Comparison of ENCODE assay signal across 8 mouse cellular contexts in the genomic region with DNA sequence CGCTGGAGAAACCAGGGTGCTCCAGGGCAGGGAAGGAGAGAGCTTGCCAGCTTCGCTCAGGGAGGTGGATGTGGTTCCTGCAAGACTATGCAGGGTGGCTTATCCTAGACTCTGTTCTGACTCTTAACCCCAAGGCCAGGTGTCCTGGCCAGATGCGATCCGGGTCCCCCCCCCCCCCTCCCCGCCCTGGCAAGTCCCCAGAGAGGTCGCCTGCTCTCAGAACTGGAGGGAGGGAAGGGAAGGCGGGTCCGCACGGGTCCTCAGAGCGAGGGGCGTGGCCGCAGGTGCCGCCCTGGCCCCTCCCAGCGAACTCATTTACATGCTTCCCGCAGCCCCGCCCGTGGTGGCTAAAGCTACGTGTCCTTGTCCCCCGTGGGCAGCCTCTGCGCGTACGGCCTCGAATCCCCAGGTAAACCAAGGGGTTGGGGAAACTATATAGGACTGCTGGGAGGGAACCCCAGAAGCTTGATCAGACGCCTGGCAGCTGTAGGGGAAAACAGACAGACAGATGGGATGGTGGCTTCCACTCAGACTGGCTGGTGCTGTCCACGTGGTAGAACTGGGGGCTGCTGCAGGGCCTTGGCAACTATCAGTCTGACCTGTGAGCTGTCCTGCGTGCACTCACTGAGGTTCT. TPM values are rescaled to one million over a fixed set of nuclear protein-coding genes. Genes with fewer than 3 reads are reported as not detected.
DNase-seq lines count a peak whose midpoint lies in the region; ATAC-seq and TF ChIP-seq lines count a peak whose summit lies in the region.

A gene (plus strand): TSS at position 337 of the 634 bp plus-strand sequence.

- H3K4me1 ChIP-seq in erythroblast, embryonic 14.5 days (ENCODE audit: control insufficient read depth), result peaks cover 18% of the 10 kb centered on the region
- no peaks in the 10 kb centered on the region for H3K4me1 ChIP-seq in hindbrain, postnatal 0 days (ENCODE audit: insufficient read depth, low read length)
- peaks cover 16% of the 10 kb centered on the region for H3K4me1 ChIP-seq in liver, embryonic 11.5 days (replicated peaks; ENCODE audit: control insufficient read depth, insufficient read depth, low read length)
- H3K4me1 ChIP-seq in midbrain, postnatal 0 days (ENCODE audit: insufficient read depth, low read length), result no peaks in the 10 kb centered on the region
- peaks cover 15% of the 10 kb centered on the region for H3K4me1 ChIP-seq in thymus, adult 2 months (replicated peaks; ENCODE audit: control insufficient read depth, insufficient read depth, low read length)

- peak within 1 kb of the TSS; percentile 30 for H3K9ac ChIP-seq in hindbrain, postnatal 0 days (replicated peaks; ENCODE audit: low read length)
- H3K9ac ChIP-seq in liver, embryonic 11.5 days (ENCODE audit: low read depth, low read length), result peak within 1 kb of the TSS; percentile 22; the same call in 1 of the 2 replicates
- no peak within 1 kb of the TSS for H3K9ac ChIP-seq in midbrain, postnatal 0 days (replicated peaks; ENCODE audit: low read length, poor library complexity, severe bottlenecking)

- no peak for TF ChIP-seq POLR2A in thymus, adult 2 months (IDR thresholded peaks at IDR 0.05; ENCODE audit: control insufficient read depth, extremely low read depth, insufficient read depth, low read length, poor library complexity)

- no peaks in the 10 kb centered on the region for H3K27me3 ChIP-seq in erythroblast, embryonic 14.5 days (ENCODE audit: control insufficient read depth)
- H3K27me3 ChIP-seq in hindbrain, postnatal 0 days (ENCODE audit: insufficient read depth, low read length), result no peaks in the 10 kb centered on the region
- no peaks in the 10 kb centered on the region for H3K27me3 ChIP-seq in liver, embryonic 11.5 days (replicated peaks; ENCODE audit: control insufficient read depth, insufficient read depth, low read length)
- H3K27me3 ChIP-seq in midbrain, postnatal 0 days (ENCODE audit: insufficient read depth, low read length), result no peaks in the 10 kb centered on the region
- no peaks in the 10 kb centered on the region for H3K27me3 ChIP-seq in thymus, adult 2 months (ENCODE audit: control insufficient read depth, insufficient read depth, low read length)

- WGBS in hindbrain, postnatal 0 days, result 8% methylated on average over 22 of the region's 26 CpGs
- 4% methylated on average over 24 of the region's 26 CpGs for WGBS in liver, embryonic 11.5 days
- WGBS in midbrain, postnatal 0 days, result 11% methylated on average over 23 of the region's 26 CpGs
- WGBS in thymus, adult 2 months, result 3% methylated on average over 25 of the region's 26 CpGs

- no peak within 1 kb of the TSS for H3K27ac ChIP-seq in hindbrain, postnatal 0 days
- H3K27ac ChIP-seq in liver, embryonic 11.5 days (ENCODE audit: low read depth, low read length), result 0 out of 2 replicates have a peak within 1 kb of the TSS, but pooled peaks have one; percentile 8
- H3K27ac ChIP-seq in midbrain, postnatal 0 days (ENCODE audit: low read depth, low read length), result no peak within 1 kb of the TSS
- no peak within 1 kb of the TSS for H3K27ac ChIP-seq in thymus, adult 2 months (ENCODE audit: control insufficient read depth, insufficient read depth, low read length)

- 0 out of 2 replicates have a peak, but pooled peaks have one; percentile 34 for ATAC-seq in hindbrain, postnatal 0 days
- ATAC-seq in liver, embryonic 11.5 days (replicated peaks; ENCODE audit: low FRiP score), result peak; percentile 84
- ATAC-seq in midbrain, postnatal 0 days (ENCODE audit: low FRiP score), result no peak

- DNase-seq in urinary bladder, postnatal 36 days (ENCODE audit: low spot score in 2 of 2), result peak; percentile 28 to 48
- DNase-seq in urinary bladder, adult 2 months (ENCODE audit: low spot score), result no peak
- peak; percentile 27 for DNase-seq in hindbrain, postnatal 0 days (ENCODE audit: low spot score)
- DNase-seq in liver, embryonic 11.5 days (ENCODE audit: low spot score), result peak; percentile 75
- no peak for DNase-seq in midbrain, postnatal 0 days (ENCODE audit: low spot score)
- peak; percentile 77 for DNase-seq in thymus, adult 2 months
- no peak for DNase-seq in layer of hippocampus, adult 9-11 months

- H3K4me3 ChIP-seq in erythroblast, embryonic 14.5 days (replicated peaks), result peak within 1 kb of the TSS; percentile 36
- H3K4me3 ChIP-seq in hindbrain, postnatal 0 days (ENCODE audit: low read length), result peak within 1 kb of the TSS; percentile 21; the same call in 1 of the 2 replicates
- H3K4me3 ChIP-seq in liver, embryonic 11.5 days (ENCODE audit: low read depth, low read length), result peak within 1 kb of the TSS; percentile 32
- no peak within 1 kb of the TSS for H3K4me3 ChIP-seq in midbrain, postnatal 0 days (ENCODE audit: low read depth, low read length)
- peak within 1 kb of the TSS; percentile 3; the same call in 1 of the 2 replicates for H3K4me3 ChIP-seq in thymus, adult 2 months (ENCODE audit: control insufficient read depth, insufficient read depth, low read length)

- no peaks in the 10 kb centered on the region for H3K9me3 ChIP-seq in erythroblast, embryonic 14.5 days (ENCODE audit: control insufficient read depth, low read length)
- H3K9me3 ChIP-seq in hindbrain, postnatal 0 days (ENCODE audit: low read length), result no peaks in the 10 kb centered on the region
- no peaks in the 10 kb centered on the region for H3K9me3 ChIP-seq in liver, embryonic 11.5 days (ENCODE audit: control insufficient read depth, low read length)
- H3K9me3 ChIP-seq in midbrain, postnatal 0 days (ENCODE audit: low read length), result no peaks in the 10 kb centered on the region

- peak within 1 kb of the TSS; percentile 51 for H3K4me2 ChIP-seq in hindbrain, postnatal 0 days (ENCODE audit: low read depth, low read length)
- H3K4me2 ChIP-seq in liver, embryonic 11.5 days, result peak within 1 kb of the TSS; percentile 66
- peak within 1 kb of the TSS; percentile 37 for H3K4me2 ChIP-seq in midbrain, postnatal 0 days (ENCODE audit: low read depth, low read length, poor library complexity, severe bottlenecking)

- no peak for TF ChIP-seq CTCF in hindbrain, postnatal 0 days (IDR thresholded peaks at IDR 0.05; ENCODE audit: low read depth)
- no peak for TF ChIP-seq CTCF in midbrain, postnatal 0 days (IDR thresholded peaks at IDR 0.05)
- TF ChIP-seq CTCF in thymus, adult 2 months (IDR thresholded peaks at IDR 0.05; ENCODE audit: borderline replicate concordance, control insufficient read depth, extremely low read depth, insufficient read depth, low read length, poor library complexity), result no peak

- H3K36me3 ChIP-seq in erythroblast, embryonic 14.5 days (ENCODE audit: control insufficient read depth), result peaks cover 24% of the 10 kb centered on the region
- peaks cover 13% of the 10 kb centered on the region; the same call in 1 of the 2 replicates for H3K36me3 ChIP-seq in hindbrain, postnatal 0 days (ENCODE audit: insufficient read depth, low read length)
- H3K36me3 ChIP-seq in liver, embryonic 11.5 days (ENCODE audit: control insufficient read depth, insufficient read depth, low read length), result peaks cover 2% of the 10 kb centered on the region; the same call in 1 of the 2 replicates
- H3K36me3 ChIP-seq in midbrain, postnatal 0 days (ENCODE audit: insufficient read depth, low read length), result peaks cover 14% of the 10 kb centered on the region
- H3K36me3 ChIP-seq in thymus, adult 2 months (ENCODE audit: control insufficient read depth, insufficient read depth, low read length), result no peaks in the 10 kb centered on the region

RNA-seq across cellular contexts. Expression of the gene that starts here (rescaled TPM):
- polyA plus RNA-seq in urinary bladder, adult 2 months (2012; rRNA removed), result 0.50 TPM in 2 replicates
- not detected in 2 replicates for polyA plus RNA-seq in erythroblast, embryonic 14.5 days (2012)
- total RNA-seq in hindbrain, postnatal 0 days (2014; rRNA removed), result 0.10 and 0.93 TPM in 2 replicates
- polyA plus RNA-seq in hindbrain, postnatal 0 days (2015; fragmentation: Nextera tagmentation; extraction: Ambion mirVana), result 0.08 TPM in 2 replicates
- polyA plus RNA-seq in liver, embryonic 11.5 days (2014; fragmentation: Nextera tagmentation; extraction: Ambion mirVana), result 1.3 and 1.6 TPM in 2 replicates
- total RNA-seq in midbrain, postnatal 0 days (2014; rRNA removed), result 0.09 TPM in 1 of 2 replicates, not detected in the other
- polyA plus RNA-seq in midbrain, postnatal 0 days (2015; fragmentation: Nextera tagmentation; extraction: Ambion mirVana), result 0.06 and 0.09 TPM in 2 replicates
- 0.42 and 0.70 TPM in 2 replicates for polyA plus RNA-seq in thymus, adult 2 months (2012; rRNA removed)

Comparison
In these comparisons a context has a peak if more than half of its experiments do, and no peak if none do; other contexts are left out.
1. DNase-seq: peak in urinary bladder, postnatal 36 days (2 of 2) and liver, embryonic 11.5 days (single experiment); none in urinary bladder, adult 2 months (single experiment), midbrain, postnatal 0 days (single experiment) and layer of hippocampus, adult 9-11 months (single experiment).
2. Peak in DNase-seq, ATAC-seq, H3K4me3 ChIP-seq, H3K9ac ChIP-seq and H3K4me2 ChIP-seq in hindbrain, postnatal 0 days; RNA of the gene not detected or under 1 TPM.
3. Peak in DNase-seq and H3K4me3 ChIP-seq in thymus, adult 2 months; RNA of the gene not detected or under 1 TPM.
4. Peak in every context shown above with its lines, with median percentiles within 50 percentile points of each other: H3K4me2 ChIP-seq.